Mouse (Mus musculus) limb, embryonic 15.5 days (tissue): ENCODE results near the gene Pex11b. TPM values are rescaled to one million over a fixed set of nuclear protein-coding genes. Genes with fewer than 3 reads are reported as not detected.
"Not testable (repeated sequence)": the region's sequence is repeated elsewhere in the genome, so short reads cannot be mapped to it uniquely, and the experiment has no call there.

Experiments
- ATAC-seq: fragments of 200-750 bp; cut with Nextera tagmentation; 2 replicates; pipeline ENCODE4 v1.8.0; 2017; ENCODE audit warnings: low read depth, moderate TSS enrichment; ENCODE audit not compliant: insufficient number of reproducible peaks, low FRiP score, low TSS enrichment
- H3K27ac ChIP-seq: fragments of 300-500 bp; sonication (generic); 2 replicates; pipeline ENCODE4 v1.5.1; 2015; ENCODE audit warnings: moderate library complexity, mild to moderate bottlenecking, inconsistent platforms
- H3K27me3 ChIP-seq: fragments of 300-500 bp; sonication (generic); 2 replicates; pipeline ENCODE4 v1.6.1; 2015; ENCODE audit warnings: inconsistent platforms
- H3K36me3 ChIP-seq: fragments of 300-500 bp; sonication (generic); 2 replicates; pipeline ENCODE4 v1.6.1; 2015; ENCODE audit warnings: inconsistent platforms
- H3K4me1 ChIP-seq: fragments of 300-500 bp; sonication (generic); 2 replicates; pipeline ENCODE4 v1.6.1; 2015; ENCODE audit warnings: inconsistent platforms
- H3K4me2 ChIP-seq: fragments of 300-500 bp; sonication (generic); 2 replicates; pipeline ENCODE4 v1.6.1; 2015; ENCODE audit warnings: mild to moderate bottlenecking, inconsistent platforms
- H3K4me3 ChIP-seq: fragments of 300-500 bp; sonication (generic); 2 replicates; pipeline ENCODE4 v1.5.1; 2015; ENCODE audit warnings: mild to moderate bottlenecking, inconsistent platforms
- H3K9ac ChIP-seq: fragments of 300-500 bp; sonication (generic); 2 replicates; pipeline ENCODE4 v1.6.1; 2015; ENCODE audit warnings: inconsistent platforms
- H3K9me3 ChIP-seq: fragments of 300-500 bp; sonication (generic); 2 replicates; pipeline ENCODE4 v1.6.1; 2016; ENCODE audit warnings: inconsistent platforms
- WGBS: fragments of 180-500 bp; shearing (Covaris S2); methylation state at CpG from one replicate; pipeline ENCODE4 v1.1.7; 2015; 5-methylcytosine and 5-hydroxymethylcytosine counted together
- polyA plus RNA-seq: library from polyadenylated mRNA; unstranded; fragments of >200 nt; fragmentation: Nextera tagmentation; extraction: Ambion mirVana; gene quantifications from 2 replicates; pipeline ENCODE4 v1.2.1, GENCODE M21; 2015

The Pex11b gene
- polyA plus RNA-seq, 1 experiment from 2014 or later = 56.6 TPM

- Histone ChIP-seq H3K36me3 (no peaks in the 10 kb centered on the region), H3K27me3 (peaks cover 10% of the 10 kb centered on the region)
Measured at GRCm38 (mm10) chr3:96680269-96680956, 45.2 kb downstream of the Pex11b start.

GRCm38 (mm10) chr3:96683496-96683895 is 48.3 kb downstream of the Pex11b start:
- H3K4me2 ChIP-seq = no peak overlapping the region
- H3K4me1 ChIP-seq = peaks cover 17% of the 10 kb centered on the region; the same call in 1 of the 2 replicates
- peaks cover 10% of the 10 kb centered on the region for H3K27me3 ChIP-seq
- WGBS = 77% methylated on average over 3 of the region's 3 CpGs
- no peak overlapping the region for H3K27ac ChIP-seq
- H3K9me3 ChIP-seq = no peaks in the 10 kb centered on the region
- H3K9ac ChIP-seq = no peak overlapping the region
- H3K4me3 ChIP-seq = no peak overlapping the region
- H3K36me3 ChIP-seq = no peaks in the 10 kb centered on the region
- no peak for ATAC-seq

More at GRCm38 (mm10) chr3:96680269-96680956, 45.2 kb downstream of the Pex11b start:
- no peak overlapping the region for H3K4me2 ChIP-seq
- no peak overlapping the region for H3K4me3 ChIP-seq
- H3K9me3 ChIP-seq = no peaks in the 10 kb centered on the region
- peaks cover 21% of the 10 kb centered on the region; the same call in 1 of the 2 replicates for H3K4me1 ChIP-seq
- no peak for ATAC-seq
- 27% methylated on average over 12 of the region's 12 CpGs for WGBS
- H3K27ac ChIP-seq = no peak overlapping the region
- no peak overlapping the region for H3K9ac ChIP-seq

GRCm38 (mm10) chr3:96684151-96684821 is 49.1 kb downstream of the Pex11b start:
- Histone ChIP-seq H3K27me3 (peaks cover 10% of the 10 kb centered on the region), H3K9ac (peak overlapping the region; percentile 3; the same call in 1 of the 2 replicates), H3K4me1 (peaks cover 15% of the 10 kb centered on the region; the same call in 1 of the 2 replicates), H3K27ac (no peak overlapping the region), H3K4me2 (peak overlapping the region; percentile 40), H3K9me3 (no peaks in the 10 kb centered on the region), H3K4me3 (peak overlapping the region; percentile 30), H3K36me3 (no peaks in the 10 kb centered on the region)
- ATAC-seq = 0 out of 2 replicates have a peak, but pooled peaks have one; percentile 26
- WGBS = 52% methylated on average over 17 of the region's 17 CpGs

DNA sequence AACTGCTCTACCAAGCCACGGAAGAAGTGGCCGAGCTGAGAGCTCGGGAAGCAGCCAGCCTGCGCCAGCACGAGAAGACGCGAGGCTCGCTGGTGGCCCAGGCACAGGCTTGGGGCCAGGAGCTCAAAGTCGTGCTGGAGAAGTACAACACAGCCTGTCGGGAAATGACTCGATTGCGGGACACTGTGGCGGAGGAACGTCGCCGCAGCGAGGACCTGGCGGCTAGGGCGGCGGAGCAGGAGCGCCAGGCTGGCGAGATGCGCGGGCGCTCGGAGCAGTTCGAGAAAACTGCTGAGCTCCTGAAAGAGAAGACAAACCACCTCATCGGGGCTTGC is 49.6 kb downstream of the Pex11b start:
- ATAC-seq = no peak
- Histone ChIP-seq H3K36me3 (no peaks in the 10 kb centered on the region), H3K4me1 (peaks cover 13% of the 10 kb centered on the region; the same call in 1 of the 2 replicates), H3K9ac (peak overlapping the region; percentile 3; the same call in 1 of the 2 replicates), H3K9me3 (no peaks in the 10 kb centered on the region), H3K4me3 (peak overlapping the region; percentile 30), H3K27ac (no peak overlapping the region), H3K4me2 (peak overlapping the region; percentile 40), H3K27me3 (peaks cover 10% of the 10 kb centered on the region)
- WGBS = 29% methylated on average over 28 of the region's 28 CpGs

DNA sequence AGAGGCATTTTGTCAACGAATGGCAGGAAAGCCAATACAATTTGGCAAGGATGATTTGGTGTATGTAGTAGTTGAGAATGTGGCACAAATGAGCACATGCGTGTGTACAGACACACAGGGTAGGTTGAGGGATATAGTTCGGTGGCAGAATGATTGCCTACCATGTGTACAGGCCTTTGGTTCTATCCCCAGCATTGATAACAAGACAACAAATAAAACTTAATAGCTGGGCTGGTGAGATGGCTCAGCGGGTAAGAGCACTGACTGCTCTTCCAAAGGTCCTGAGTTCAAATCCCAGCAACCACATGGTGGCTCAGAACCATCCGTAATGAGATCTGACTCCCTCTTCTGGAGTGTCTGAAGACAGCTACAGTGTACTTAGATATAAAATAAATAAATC is 50.9 kb downstream of the Pex11b start:
- not testable (repeated sequence) for H3K4me3 ChIP-seq, H3K9ac ChIP-seq, H3K9me3 ChIP-seq, H3K4me2 ChIP-seq, ATAC-seq, H3K36me3 ChIP-seq, H3K27ac ChIP-seq
- peaks cover 10% of the 10 kb centered on the region for H3K27me3 ChIP-seq
- 91% methylated on average over 5 of the region's 5 CpGs for WGBS
- peaks cover 13% of the 10 kb centered on the region; the same call in 1 of the 2 replicates for H3K4me1 ChIP-seq

DNA sequence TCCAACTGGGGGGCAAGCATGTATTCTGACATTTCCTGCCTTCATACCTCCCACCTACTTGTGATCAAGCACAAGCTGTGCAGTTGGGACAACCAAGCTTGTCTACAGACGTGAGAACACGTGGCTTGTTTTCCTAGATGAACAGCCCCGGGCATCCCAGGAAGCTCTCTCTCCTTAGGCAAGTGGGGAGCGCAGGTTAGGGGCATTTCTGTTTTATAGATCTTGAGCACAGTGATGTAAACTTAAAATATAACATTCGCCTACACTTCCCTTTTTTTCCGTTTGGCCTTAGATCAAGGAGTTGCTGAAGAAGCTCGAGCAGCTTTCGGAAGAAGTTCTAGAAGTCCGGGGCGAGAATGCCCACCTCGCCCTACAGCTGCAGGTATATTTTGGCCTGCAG is 53.7 kb downstream of the Pex11b start:
- Histone ChIP-seq H3K36me3 (no peaks in the 10 kb centered on the region), H3K9me3 (no peaks in the 10 kb centered on the region), H3K27me3 (peaks cover 7% of the 10 kb centered on the region), H3K4me2 (no peak overlapping the region), H3K9ac (no peak overlapping the region), H3K27ac (no peak overlapping the region), H3K4me1 (peaks cover 13% of the 10 kb centered on the region; the same call in 1 of the 2 replicates), H3K4me3 (no peak overlapping the region)
- no peak for ATAC-seq
- WGBS = 78% methylated on average over 11 of the region's 11 CpGs

- H3K9me3 ChIP-seq = no peaks in the 10 kb centered on the region
- WGBS = 60% methylated on average over 3 of the region's 3 CpGs
- H3K27me3 ChIP-seq = no peaks in the 10 kb centered on the region
- no peak overlapping the region for H3K27ac ChIP-seq
- no peak overlapping the region for H3K4me3 ChIP-seq
- no peak overlapping the region for H3K9ac ChIP-seq
- no peak overlapping the region for H3K4me2 ChIP-seq
- no peak for ATAC-seq
- H3K36me3 ChIP-seq = no peaks in the 10 kb centered on the region
- H3K4me1 ChIP-seq = 0 out of 2 replicates have a peak, but pooled peaks cover 1% of the 10 kb centered on the region
Measured at GRCm38 (mm10) chr3:96690298-96690697, 55.1 kb downstream of the Pex11b start.

- no peak for ATAC-seq
- 18% methylated on average over 3 of the region's 3 CpGs for WGBS
- no peak overlapping the region for H3K9ac ChIP-seq
- no peak overlapping the region for H3K4me3 ChIP-seq
- no peaks in the 10 kb centered on the region for H3K9me3 ChIP-seq
- no peak overlapping the region; the same call in 1 of the 2 replicates for H3K27ac ChIP-seq
- no peaks in the 10 kb centered on the region for H3K27me3 ChIP-seq
- no peak overlapping the region for H3K4me2 ChIP-seq
- peaks cover 6% of the 10 kb centered on the region for H3K4me1 ChIP-seq
- no peaks in the 10 kb centered on the region for H3K36me3 ChIP-seq
Measured at GRCm38 (mm10) chr3:96692506-96692905, 57.3 kb downstream of the Pex11b start.

GRCm38 (mm10) chr3:96693579-96693978 is 58.4 kb downstream of the Pex11b start:
- 69% methylated on average over 1 of the region's 1 CpGs for WGBS
- no peak overlapping the region for H3K9ac ChIP-seq
- H3K4me3 ChIP-seq = no peak overlapping the region
- H3K36me3 ChIP-seq = no peaks in the 10 kb centered on the region
- no peaks in the 10 kb centered on the region for H3K27me3 ChIP-seq
- H3K27ac ChIP-seq = no peak overlapping the region; the same call in 1 of the 2 replicates
- H3K9me3 ChIP-seq = no peaks in the 10 kb centered on the region
- peaks cover 15% of the 10 kb centered on the region for H3K4me1 ChIP-seq
- no peak overlapping the region for H3K4me2 ChIP-seq
- no peak for ATAC-seq

Other genes starting within 250 kb of the Pex11b start
- 0.22 and 0.55 TPM in 2 replicates for gene BC107364, start 183.1 kb upstream of the Pex11b start, polyA plus RNA-seq
- 8.7 and 18.4 TPM in 2 replicates for gene Hfe2, start 110.2 kb upstream of the Pex11b start, polyA plus RNA-seq
- gene Txnip, start 77.4 kb upstream of the Pex11b start, polyA plus RNA-seq = 151 and 157 TPM in 2 replicates
- gene Gm16253, start 58.4 kb upstream of the Pex11b start, polyA plus RNA-seq = 0.82 and 1.2 TPM in 2 replicates
- gene Polr3gl, start 41.2 kb upstream of the Pex11b start, polyA plus RNA-seq = 38.9 and 42.0 TPM in 2 replicates
- gene Ankrd34a, start 38.7 kb upstream of the Pex11b start, polyA plus RNA-seq = 1.9 and 2.7 TPM in 2 replicates
- 7.7 and 9.4 TPM in 2 replicates for gene Lix1l, start 34.2 kb upstream of the Pex11b start, polyA plus RNA-seq
- 102 and 120 TPM in 2 replicates for gene Rbm8a, start 5.4 kb upstream of the Pex11b start, polyA plus RNA-seq
- gene Gm42957, start 98 bp downstream of the Pex11b start, polyA plus RNA-seq = 0.29 and 0.37 TPM in 2 replicates
- gene Itga10, start 10.2 kb downstream of the Pex11b start, polyA plus RNA-seq = 4.9 and 5.7 TPM in 2 replicates
- 11.4 and 12.8 TPM in 2 replicates for gene Ankrd35, start 34.8 kb downstream of the Pex11b start, polyA plus RNA-seq
- 65.2 and 66.5 TPM in 2 replicates for gene Pias3, start 61.0 kb downstream of the Pex11b start, polyA plus RNA-seq
- gene Nudt17, start 73.2 kb downstream of the Pex11b start, polyA plus RNA-seq = 16.8 and 17.9 TPM in 2 replicates
- gene Polr3c, start 92.3 kb downstream of the Pex11b start, polyA plus RNA-seq = 28.0 and 29.7 TPM in 2 replicates
- 37.8 and 37.9 TPM in 2 replicates for gene Rnf115, start 92.3 kb downstream of the Pex11b start, polyA plus RNA-seq
- gene Pdzk1, start 193.9 kb downstream of the Pex11b start, polyA plus RNA-seq = 0.06 TPM in 1 of 2 replicates, not detected in the other
- 0.14 and 0.20 TPM in 2 replicates for gene Cd160, start 194.0 kb downstream of the Pex11b start, polyA plus RNA-seq